Mouse (Mus musculus) A20 (cell line): ENCODE measurements at regions not wholly inside any gene's neighbourhood (a gene's known extent, or its start where the extent isn't known, plus 50 kb on each side); places are given as distances from the start of the nearest gene placed in this dataset.
"Not testable (repeated sequence)": the region's sequence is repeated elsewhere in the genome, so short reads cannot be mapped to it uniquely, and the experiment has no call there.

Experiments used
- DNase-seq: peaks from one replicate; pipeline ENCODE4 v3.0.0-alpha.2; 2011; ENCODE audit warnings: low read depth, low spot score

- no peak for DNase-seq
Measured at GRCm38 (mm10) chr2:55182416-55182815, 253.4 kb upstream of the Kcnj3 start.

GRCm38 (mm10) chr2:55206891-55207290 lies 228.9 kb upstream of the Kcnj3 start:
- no peak for DNase-seq

- DNase-seq, result no peak
Measured at GRCm38 (mm10) chr2:55208620-55209019, 227.2 kb upstream of the Kcnj3 start.

GRCm38 (mm10) chr2:55209848-55210390 lies 225.9 kb upstream of the Kcnj3 start:
- no peak for DNase-seq

GRCm38 (mm10) chr2:55211281-55211680 lies 224.5 kb upstream of the Kcnj3 start:
- DNase-seq, result no peak

- DNase-seq, result no peak
Measured at GRCm38 (mm10) chr2:55222046-55222445, 213.7 kb upstream of the Kcnj3 start.

GRCm38 (mm10) chr2:55222741-55223140 lies 213.0 kb upstream of the Kcnj3 start:
- DNase-seq, result not testable (repeated sequence)

- no peak for DNase-seq
Measured at GRCm38 (mm10) chr2:55228131-55228797, 207.5 kb upstream of the Kcnj3 start.

GRCm38 (mm10) chr2:55231841-55232240 lies 203.9 kb upstream of the Kcnj3 start:
- no peak for DNase-seq

GRCm38 (mm10) chr2:55253134-55253533 lies 182.6 kb upstream of the Kcnj3 start:
- no peak for DNase-seq

GRCm38 (mm10) chr2:55262721-55263278 lies 173.0 kb upstream of the Kcnj3 start:
- DNase-seq, result no peak

- DNase-seq, result no peak
Measured at GRCm38 (mm10) chr2:55263847-55264449, 171.8 kb upstream of the Kcnj3 start.

GRCm38 (mm10) chr2:55306387-55306786 lies 129.4 kb upstream of the Kcnj3 start:
- DNase-seq, result peak; percentile 42

GRCm38 (mm10) chr2:55315627-55316026 lies 120.1 kb upstream of the Kcnj3 start:
- DNase-seq, result no peak

GRCm38 (mm10) chr2:55354061-55354460 lies 81.7 kb upstream of the Kcnj3 start:
- DNase-seq, result not testable (repeated sequence)
